In genomic region chr13:107955327-107956110, GRCm38 (mm10) we compare ENCODE assay signal across 8 mouse cellular contexts.
A peak's percentile ranks its signal among the peaks of the same experiment; 100 is the strongest.
DNase-seq lines count a peak whose midpoint lies in the region; ATAC-seq and TF ChIP-seq lines count a peak whose summit lies in the region.

No protein-coding gene starts in this region.

- TF ChIP-seq CTCF in hindbrain, postnatal 0 days (IDR thresholded peaks at IDR 0.05; ENCODE audit: low read depth) = no peak
- TF ChIP-seq CTCF in gastrocnemius, adult 2 months (IDR thresholded peaks at IDR 0.05) = no peak

- WGBS in hindbrain, postnatal 0 days = 19% methylated on average over 14 of the region's 18 CpGs
- WGBS in liver, embryonic 15.5 days (ENCODE audit: insufficient replicate concordance) = 11% methylated on average over 18 of the region's 18 CpGs

- intact Hi-C loops in gastrocnemius, adult 2 months (cut with DNase I) = no loop called here

- no peak overlapping the region for H3K9ac ChIP-seq in hindbrain, postnatal 0 days (replicated peaks; ENCODE audit: low read length)
- H3K9ac ChIP-seq in liver, embryonic 15.5 days = no peak overlapping the region

- no peaks in the 10 kb centered on the region; the same call in 1 of the 2 replicates for H3K4me1 ChIP-seq in hindbrain, postnatal 0 days (ENCODE audit: insufficient read depth, low read length)
- peaks cover 18% of the 10 kb centered on the region; the same call in 1 of the 2 replicates for H3K4me1 ChIP-seq in liver, embryonic 15.5 days (replicated peaks)

- H3K27ac ChIP-seq in hindbrain, postnatal 0 days = no peak overlapping the region
- no peak overlapping the region for H3K27ac ChIP-seq in liver, embryonic 15.5 days (replicated peaks)
- no peak overlapping the region for H3K27ac ChIP-seq in gastrocnemius, adult 2 months

- no peaks in the 10 kb centered on the region for H3K9me3 ChIP-seq in hindbrain, postnatal 0 days (ENCODE audit: low read length)
- H3K9me3 ChIP-seq in liver, embryonic 15.5 days (replicated peaks) = no peaks in the 10 kb centered on the region

- ATAC-seq in hindbrain, postnatal 0 days = peak; percentile 61; the same call in 1 of the 2 replicates
- ATAC-seq in liver, embryonic 15.5 days (ENCODE audit: insufficient read depth) = peak; percentile 47; the same call in 1 of the 2 replicates

- no peak overlapping the region for H3K4me3 ChIP-seq in hindbrain, postnatal 0 days (ENCODE audit: low read length)
- no peak overlapping the region for H3K4me3 ChIP-seq in liver, embryonic 15.5 days (replicated peaks)
- no peak overlapping the region for H3K4me3 ChIP-seq in gastrocnemius, adult 2 months

- no peak overlapping the region for H3K4me2 ChIP-seq in hindbrain, postnatal 0 days (ENCODE audit: low read depth, low read length)
- peak overlapping the region; percentile 41 for H3K4me2 ChIP-seq in liver, embryonic 15.5 days

- H3K27me3 ChIP-seq in hindbrain, postnatal 0 days (ENCODE audit: insufficient read depth, low read length) = no peaks in the 10 kb centered on the region
- no peaks in the 10 kb centered on the region for H3K27me3 ChIP-seq in liver, embryonic 15.5 days

- DNase-seq in adrenal gland, postnatal 10 days = peak; percentile 49
- no peak for DNase-seq in adrenal gland, postnatal 4 days (ENCODE audit: low spot score in 2 of 2)
- DNase-seq in embryo, embryonic 10 days (ENCODE audit: low spot score) = peak; percentile 84
- DNase-seq in hindbrain, postnatal 0 days (ENCODE audit: low spot score) = no peak
- DNase-seq in testis, postnatal 14 days (ENCODE audit: low spot score) = peak; percentile 50
- no peak for DNase-seq in gastrocnemius, adult 2 months
- no peak for DNase-seq in layer of hippocampus, adult 11-12 months (ENCODE audit: low spot score)

- H3K36me3 ChIP-seq in hindbrain, postnatal 0 days (ENCODE audit: insufficient read depth, low read length) = no peaks in the 10 kb centered on the region
- no peaks in the 10 kb centered on the region for H3K36me3 ChIP-seq in liver, embryonic 15.5 days (replicated peaks)

Comparison
In these comparisons a context has a peak if more than half of its experiments do, and no peak if none do; other contexts are left out.
1. DNase-seq: peak in adrenal gland, postnatal 10 days (single experiment), embryo, embryonic 10 days (single experiment) and testis, postnatal 14 days (single experiment); none in adrenal gland, postnatal 4 days (0 of 2), hindbrain, postnatal 0 days (single experiment), gastrocnemius, adult 2 months (single experiment) and layer of hippocampus, adult 11-12 months (single experiment).